Mouse (Mus musculus): ENCODE data around the gene Zfyve19.

Gene Zfyve19

DNA sequence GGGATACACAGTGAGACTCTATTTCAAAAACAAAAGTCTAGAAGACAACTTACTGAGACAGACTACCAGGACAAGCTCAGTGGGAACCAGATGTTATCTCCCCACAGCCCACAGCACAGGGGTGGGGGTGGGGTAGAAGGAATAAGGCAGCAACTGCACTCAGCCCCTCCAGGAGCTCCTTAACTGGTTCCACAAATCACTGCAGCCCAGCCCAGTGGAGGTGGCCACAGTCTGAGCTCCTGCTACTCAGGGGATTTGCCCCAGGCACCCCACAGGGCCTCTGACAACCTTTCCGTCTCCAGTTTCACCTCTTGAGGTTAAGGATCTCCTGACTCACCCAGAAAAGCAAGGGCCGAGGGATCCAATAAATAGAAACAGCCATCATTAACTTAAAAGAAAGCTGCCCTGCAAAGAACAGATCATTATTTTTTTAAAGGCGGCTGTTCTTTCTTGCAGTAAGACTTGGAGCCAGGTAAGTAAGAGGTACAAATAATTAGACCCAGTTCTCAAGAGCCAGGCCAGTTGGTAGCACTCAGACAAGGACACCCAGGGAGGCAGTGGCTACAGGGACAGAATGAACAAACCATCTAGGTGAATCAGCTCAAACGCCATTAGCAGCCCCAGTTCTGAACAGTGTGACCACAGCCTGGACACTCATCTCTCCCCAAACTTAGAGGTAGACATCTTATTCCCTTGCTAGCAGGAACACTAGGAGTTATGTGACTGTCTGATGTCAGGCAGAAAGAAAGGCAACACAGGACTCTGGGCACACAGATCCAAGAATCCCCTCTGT is 11.9 kb upstream of the Zfyve19 start:
- in situ Hi-C loops (cut with MboI, MseI), result no loop called here

DNA sequence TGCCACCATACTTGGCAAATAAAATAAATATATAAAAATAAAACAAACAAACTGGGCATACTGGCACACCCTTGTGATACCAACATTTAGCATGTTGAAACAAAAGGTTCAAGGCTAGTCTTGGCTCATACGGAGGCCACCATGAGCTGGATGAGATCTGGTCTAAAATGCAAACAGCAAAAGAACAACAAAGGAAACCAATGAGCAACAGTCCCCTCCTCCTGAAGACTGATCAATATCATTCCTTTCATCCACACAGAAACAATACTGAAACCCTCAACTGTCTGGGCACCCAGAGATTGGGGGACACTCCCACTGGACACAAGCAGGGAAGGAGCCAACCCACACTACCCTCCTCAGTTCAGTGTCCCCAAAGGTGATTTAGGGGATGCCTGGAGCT is 10.9 kb upstream of the Zfyve19 start:
- in situ Hi-C loops (cut with MboI, MseI), result no loop called here

DNA sequence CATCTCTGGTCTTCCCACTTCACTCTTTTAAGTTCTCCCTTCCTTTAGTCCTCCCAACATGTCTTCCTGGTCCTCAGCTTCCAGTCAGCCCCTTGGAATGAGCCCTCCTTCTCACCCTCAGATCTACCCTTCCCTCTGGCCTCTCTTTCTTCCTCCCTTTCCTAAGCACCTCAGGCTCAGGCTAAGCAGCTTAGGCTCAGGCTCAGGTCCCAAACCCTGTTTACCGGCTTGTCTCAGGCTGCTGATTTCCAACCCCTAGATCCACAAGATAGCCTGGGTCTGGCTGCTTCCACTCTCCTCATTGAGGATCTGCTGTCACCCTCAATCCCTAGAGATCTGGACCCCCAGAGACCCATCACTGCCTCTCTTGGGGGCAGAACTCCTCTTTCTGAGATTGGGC is 10.4 kb upstream of the Zfyve19 start:
- in situ Hi-C loops (cut with MboI, MseI), result no loop called here

DNA sequence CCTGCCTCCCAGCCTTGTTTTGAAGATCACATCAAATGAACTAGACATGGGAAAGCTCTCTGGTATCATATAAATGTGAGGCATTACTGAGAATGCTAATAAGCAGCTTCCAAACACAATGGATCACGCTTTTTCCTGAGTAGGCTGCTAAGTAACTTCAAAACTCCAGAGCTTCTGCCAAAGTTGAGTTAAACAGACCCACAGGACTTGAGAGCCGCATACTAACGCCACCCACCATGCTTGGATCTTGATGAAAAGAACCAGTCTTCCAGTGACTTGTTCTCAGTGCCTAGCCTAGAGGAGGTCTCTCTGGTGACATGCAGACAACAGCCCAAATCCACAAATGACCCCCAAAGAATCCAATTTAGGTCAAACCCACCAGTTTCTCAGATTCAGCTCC is 9.5 kb upstream of the Zfyve19 start:
- in situ Hi-C loops (cut with MboI, MseI), result no loop called here

DNA sequence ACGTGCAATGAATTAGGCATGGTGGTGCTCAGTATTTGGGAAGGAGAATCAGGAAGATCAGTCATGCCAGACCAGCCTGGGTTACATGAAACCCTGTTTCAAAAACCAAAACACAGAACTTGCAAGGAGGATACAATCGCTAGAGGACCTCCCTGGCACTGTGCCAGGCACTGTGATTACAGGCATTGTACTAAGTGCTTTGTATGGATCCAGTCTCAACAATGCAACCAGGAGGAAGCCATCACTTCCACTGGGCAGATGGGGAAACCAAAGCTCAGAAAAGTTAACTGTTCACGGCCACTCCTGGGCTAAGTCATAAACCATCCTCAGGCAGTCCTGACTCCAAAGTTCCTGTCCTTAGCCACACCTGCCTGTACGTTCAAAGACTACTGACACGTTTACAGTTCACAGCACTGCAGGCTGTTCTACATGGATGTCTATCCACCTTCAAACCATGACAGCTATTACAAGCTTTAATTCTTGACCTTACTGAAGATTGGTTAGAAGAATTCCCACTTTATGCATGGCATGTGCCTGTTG is 5.4 kb upstream of the Zfyve19 start:
- in situ Hi-C loops (cut with MboI, MseI), result loop anchor here (10.0 kb wide), 1 partner anchor 1208 kb away; no protein-coding TSS in a partner anchor

DNA sequence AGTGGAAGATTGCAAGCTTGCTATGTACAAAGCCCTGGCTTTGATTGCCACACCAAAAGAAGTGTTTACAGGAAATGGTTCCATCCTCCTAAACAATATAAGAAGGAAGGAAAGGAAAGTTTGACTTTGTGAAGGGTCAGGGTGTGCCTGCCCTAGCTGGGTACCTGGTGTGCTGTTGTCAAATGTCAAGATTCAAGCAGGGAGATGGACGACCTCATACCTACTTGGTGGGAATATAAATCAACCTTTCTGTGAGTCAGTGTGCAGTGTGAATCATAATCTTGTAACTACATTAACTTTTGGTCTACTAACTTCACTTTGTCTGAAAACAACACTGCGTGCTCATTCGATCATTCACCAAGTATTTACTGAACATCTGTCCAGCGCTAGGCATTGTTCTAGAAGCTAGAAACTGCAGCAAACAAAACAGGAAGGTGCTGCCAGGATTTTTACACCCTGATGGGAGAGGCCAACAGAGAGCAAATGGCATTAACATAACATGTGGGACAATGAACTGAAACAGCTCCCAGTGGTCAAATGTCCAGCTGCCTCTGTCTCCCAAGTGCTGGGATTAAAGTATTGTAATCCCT is 4.5 kb upstream of the Zfyve19 start:
- in situ Hi-C loops (cut with MboI, MseI), result loop anchor here (10.0 kb wide), 1 partner anchor 1209 kb away; no protein-coding TSS in a partner anchor

DNA sequence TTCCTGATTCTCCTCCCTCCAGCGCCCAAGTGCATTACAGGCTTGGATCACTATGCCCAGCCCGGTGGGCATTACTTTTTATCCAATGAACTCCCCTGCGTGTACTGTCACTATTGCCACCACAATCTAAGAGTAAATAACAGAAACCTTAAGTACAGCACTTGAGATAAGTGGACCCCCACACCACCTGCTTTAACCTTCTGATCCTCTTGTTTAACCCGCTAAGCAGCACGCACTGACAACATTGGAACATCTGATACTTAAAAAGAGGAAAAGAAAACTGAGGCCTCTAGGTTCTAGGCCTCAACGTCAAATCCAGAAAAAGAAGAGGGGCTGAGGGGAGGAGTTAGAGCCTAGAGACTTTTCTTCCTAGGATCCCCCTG is 465 bp upstream of the Zfyve19 start:
- in situ Hi-C loops (cut with MboI, MseI), result loop anchor here (10.0 kb wide), 1 partner anchor 1213 kb away; no protein-coding TSS in a partner anchor

DNA sequence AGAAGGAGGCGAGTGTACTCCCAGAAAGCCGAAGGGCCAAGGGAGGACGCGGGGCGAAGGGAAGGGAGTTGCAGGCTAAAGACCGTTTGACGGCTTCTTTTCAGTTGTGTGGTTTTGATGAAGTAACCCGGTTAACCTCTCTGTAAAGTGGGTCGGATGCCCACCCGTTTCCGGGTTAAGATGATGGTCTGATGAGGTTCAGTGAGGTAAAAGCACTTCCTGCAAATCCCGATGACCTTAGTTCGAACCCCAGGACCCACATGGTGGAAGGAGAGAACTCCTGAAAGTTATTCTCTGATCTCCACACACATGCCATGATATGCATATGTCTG is 725 bp downstream of the Zfyve19 start:
- in situ Hi-C loops (cut with MboI, MseI), result loop anchor here (10.0 kb wide), 1 partner anchor 1214 kb away; no protein-coding TSS in a partner anchor

DNA sequence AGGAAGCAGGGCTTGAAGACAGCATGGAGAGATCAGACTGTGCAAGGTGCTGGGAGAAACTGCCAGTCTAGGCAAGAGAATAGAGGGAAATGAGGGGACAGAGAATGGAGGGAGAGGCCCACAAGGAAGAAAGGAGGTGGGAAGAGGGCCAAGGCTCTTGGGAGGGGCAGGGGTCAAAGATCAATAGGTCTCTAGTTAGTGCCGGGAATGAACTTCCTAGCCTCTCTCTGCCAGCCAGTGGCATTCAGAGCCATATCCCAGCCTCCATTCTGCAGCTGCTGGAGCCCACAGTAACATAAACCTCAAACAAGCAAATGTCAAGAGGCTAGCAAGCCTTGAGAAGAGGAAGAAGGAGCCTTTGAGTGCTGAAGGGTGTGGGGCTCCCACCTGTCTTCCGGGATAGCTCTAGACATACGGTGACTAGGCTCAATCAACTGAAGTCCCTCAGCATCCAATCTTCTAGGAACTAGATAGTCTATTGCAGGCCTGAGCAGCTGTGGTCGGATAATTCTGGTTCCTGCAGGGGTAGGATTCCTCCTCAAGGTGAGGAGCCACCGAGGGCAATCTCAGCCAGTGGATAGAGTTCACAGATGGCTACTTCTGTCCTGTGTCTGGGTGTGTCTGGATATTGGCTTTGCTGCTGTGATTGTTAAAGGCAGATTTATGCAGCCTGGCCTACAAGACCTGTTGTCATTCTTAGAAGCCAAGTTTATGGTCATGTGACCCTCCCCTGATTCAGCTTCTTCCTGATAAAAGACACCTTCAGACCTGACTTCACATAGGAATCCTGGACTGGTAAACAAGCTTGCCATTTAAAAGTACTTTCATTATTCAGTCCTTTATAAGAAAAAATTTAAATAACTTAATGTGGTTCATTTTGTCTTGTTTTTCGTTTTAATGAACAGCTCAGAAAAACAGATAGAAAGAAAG is 21.6 kb downstream of the Zfyve19 start, which contains the start of gene Ppp1r14d:
Gene Ppp1r14d, minus strand, starts transcription at position 132 of the 930 bp plus-strand sequence.
- in situ Hi-C loops (cut with MboI, MseI), result loop anchor here (10.0 kb wide), 1 partner anchor 975 kb away; the partner anchor contains the start of gene Fsip1

DNA sequence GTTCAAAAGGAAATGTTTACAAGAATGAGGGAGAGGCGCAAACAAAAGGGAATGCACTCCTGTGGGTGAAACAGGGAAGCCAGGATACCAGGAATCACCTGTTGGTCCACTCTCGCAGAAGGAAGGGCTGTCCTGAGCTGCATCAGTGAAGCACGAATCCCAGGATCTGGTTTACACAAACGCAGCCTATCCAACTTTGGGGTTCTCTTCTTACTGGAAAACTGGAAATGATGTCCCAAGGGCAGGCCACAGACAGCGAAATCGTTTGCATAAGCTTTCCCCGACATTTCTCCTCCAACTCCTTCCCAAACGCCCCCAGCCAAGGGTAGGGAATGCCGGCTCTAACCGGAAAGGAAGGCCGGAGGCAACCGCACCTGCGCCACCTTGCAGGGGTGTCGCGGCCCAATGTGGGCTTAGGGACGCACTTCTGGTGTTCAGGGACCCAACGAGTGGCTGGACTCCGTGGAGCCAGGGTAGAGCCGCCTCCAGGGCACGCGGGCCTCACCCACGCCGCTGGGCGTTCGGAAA is 28.3 kb downstream of the Zfyve19 start:
- in situ Hi-C loops (cut with MboI, MseI), result loop anchor here (10.0 kb wide), 1 partner anchor 982 kb away; the partner anchor contains the start of gene Fsip1

DNA sequence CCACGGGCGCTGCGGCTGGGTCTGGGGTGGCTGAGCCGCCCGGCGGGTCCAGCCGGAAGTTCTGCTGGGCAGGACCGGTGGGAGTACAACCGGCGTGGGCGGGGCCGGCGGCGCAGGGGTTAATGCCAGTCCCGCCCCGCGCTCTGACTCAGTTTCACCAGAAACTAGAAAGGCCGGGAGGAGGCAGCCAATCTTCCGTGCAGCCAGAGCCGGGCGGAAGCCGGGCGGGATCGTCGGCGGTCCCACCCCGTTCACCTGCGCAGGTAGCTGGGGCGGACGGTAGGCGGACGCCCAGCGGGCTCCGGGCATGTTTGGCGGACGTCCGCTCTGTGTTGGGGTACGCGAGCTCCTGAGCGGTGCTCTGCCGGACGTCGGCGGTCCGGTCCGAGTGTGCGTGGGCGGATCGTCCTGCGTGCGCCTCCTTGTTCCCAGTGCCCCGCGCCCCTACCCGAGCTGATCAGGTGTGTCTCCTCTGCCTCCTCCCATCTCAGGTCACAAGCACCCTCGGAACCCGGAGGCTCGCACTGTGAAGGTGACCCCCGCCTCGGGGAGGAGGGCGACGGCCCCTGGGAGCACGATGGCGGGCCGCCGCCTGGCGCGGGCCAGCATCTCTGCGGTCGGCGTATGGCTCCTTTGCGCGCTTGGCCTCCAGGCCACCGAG is 28.9 kb downstream of the Zfyve19 start, which contains the start of gene Spint1:
Gene Spint1, plus strand, starts transcription at position 153 of the 661 bp plus-strand sequence.
- in situ Hi-C loops (cut with MboI, MseI), result loop anchor here (10.0 kb wide), 1 partner anchor 983 kb away; the partner anchor contains the start of gene Fsip1

DNA sequence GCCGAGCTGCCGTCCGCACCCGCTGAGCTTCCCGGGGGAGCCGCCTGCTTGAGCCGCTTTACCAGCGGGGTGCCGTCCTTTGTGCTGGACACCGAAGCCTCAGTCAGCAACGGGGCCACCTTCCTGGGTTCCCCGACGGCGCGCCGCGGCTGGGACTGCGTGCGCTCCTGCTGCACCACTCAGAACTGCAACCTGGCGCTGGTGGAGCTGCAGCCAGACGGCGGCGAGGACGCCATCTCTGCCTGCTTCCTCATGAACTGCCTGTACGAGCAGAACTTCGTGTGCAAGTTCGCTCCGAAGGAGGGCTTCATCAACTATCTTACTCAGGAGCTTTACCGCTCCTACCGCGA is 29.4 kb downstream of the Zfyve19 start:
- in situ Hi-C loops (cut with MboI, MseI), result loop anchor here (10.0 kb wide), 1 partner anchor 983 kb away; the partner anchor contains the start of gene Fsip1

DNA sequence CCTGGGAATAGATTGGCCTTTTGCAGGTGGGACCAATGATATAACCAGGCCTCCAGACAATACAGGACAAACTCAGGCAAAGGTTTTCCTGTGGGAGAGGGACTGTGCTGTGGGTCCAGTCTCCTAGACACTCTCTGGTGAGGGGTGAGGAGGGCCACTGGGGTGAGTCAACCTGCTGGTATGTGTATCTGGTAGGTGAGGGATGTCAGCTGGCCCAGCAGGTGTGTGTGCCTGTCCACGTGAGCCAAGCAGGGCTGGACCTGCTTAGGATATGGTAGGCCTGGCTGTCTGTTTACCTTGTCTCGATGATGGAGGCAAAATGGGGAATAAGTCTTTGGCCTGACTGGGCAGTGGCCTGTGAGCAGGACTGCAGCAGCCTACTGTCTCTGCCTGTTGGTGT is 30.3 kb downstream of the Zfyve19 start:
- in situ Hi-C loops (cut with MboI, MseI), result loop anchor here (10.0 kb wide), 1 partner anchor 984 kb away; the partner anchor contains the start of gene Fsip1

DNA sequence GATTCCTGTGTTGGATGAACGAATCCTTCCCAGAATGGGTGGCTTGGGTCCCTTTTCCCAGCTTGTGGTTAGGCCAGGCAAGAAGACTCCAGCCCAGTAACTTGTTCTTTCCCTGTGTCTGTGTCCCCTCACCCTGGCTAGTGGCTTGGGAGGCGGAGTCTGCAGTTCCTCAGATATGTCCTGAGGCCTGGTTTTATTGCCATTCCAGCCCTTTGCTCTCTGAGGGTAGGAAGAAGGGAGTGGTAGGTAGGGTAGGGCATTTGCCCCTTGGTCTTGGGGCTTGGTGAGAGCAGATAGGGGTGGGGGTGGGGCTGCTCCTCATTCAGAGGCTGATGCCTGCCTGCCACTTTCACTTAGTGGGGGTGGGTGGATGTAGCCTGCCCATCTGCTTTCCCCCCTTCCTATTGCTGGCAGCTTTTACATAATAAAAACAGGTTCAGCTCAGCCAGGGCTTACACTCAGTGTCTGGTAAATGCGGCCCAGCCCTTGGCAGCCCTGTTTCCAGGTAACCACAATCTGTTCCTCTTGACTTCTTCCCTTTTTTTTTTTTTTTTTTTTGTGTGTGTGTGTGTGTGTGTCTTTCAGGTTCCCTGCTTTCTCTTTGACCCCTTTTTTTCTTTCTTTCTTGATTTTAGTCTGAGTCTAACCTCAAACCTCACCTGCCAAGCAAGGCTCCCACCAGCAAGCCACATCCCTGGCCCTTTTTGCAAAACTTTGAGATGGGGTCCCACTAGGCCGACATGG is 31.8 kb downstream of the Zfyve19 start:
- in situ Hi-C loops (cut with MboI, MseI), result no loop called here

DNA sequence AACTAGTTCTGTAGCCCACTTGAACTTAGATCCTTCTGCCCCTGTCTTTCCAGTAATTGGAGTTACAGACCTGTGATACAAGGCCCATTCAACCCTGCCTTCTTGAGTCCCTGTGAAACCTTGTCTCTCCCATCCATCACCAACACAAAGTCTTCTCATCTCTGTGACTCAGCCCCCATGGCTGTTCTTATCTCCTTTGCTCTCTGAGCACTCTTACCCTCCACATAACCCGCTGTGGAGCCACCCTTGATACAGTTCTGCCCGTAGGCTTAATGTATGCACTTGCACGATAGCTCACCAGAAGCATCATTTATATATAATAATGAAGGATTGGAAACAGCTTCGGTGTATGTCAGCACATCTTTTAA is 32.4 kb downstream of the Zfyve19 start:
- in situ Hi-C loops (cut with MboI, MseI), result no loop called here

DNA sequence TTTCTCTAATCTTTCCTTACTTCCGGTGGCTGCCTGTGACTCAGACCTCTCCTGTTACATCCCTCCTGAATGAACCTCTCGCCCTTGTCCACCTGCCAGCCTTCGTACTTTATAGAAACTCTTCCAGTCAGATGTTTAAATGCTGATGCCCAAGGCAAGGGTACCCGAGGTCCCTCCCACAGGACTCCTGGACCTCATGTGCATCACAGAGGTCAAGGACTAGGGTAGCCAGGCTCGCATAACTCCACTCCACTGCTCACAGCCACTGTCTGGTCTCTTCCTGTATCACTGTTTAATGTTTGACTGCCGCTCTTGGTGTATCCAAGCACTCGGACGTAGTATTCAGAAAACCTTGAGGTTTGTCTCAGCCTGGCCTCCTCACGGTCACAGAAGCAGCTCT is 34.1 kb downstream of the Zfyve19 start:
- in situ Hi-C loops (cut with MboI, MseI), result no loop called here

DNA sequence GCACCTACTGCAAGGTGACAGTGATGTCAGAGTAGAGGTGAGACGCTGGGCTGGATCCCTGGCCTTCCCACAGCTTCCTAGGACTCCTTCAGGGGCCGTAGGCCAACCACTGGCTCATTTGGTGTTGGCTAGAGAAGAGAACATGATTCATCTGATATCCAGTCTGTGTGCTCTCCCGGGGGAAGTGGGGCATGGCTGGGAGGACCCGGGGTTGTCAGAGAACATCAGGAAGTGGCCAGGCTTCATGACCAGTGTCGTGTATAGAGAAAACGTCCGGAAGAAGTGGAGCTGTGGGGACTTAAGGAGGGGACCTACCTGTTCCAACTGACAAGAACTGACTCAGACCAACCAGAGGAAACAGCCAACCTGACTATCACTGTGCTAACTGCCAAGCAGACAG is 36.8 kb downstream of the Zfyve19 start:
- in situ Hi-C loops (cut with MboI, MseI), result no loop called here

DNA sequence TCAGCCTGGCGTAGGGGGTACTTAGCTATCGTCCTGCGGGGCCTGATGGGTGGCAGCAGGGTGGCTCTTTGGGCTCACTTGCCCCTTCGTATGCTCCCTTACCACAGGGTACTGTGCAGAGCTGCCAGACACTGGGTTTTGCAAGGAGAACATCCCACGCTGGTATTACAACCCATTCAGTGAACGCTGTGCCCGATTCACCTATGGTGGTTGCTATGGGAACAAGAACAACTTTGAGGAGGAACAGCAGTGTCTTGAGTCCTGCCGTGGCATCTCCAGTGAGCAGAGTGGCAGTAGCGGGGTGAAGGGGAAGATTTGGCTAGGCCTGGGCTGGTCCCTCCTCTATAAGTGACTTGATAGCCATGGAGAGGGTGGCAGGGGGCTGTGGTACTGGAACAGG is 39.5 kb downstream of the Zfyve19 start:
- in situ Hi-C loops (cut with MboI, MseI), result no loop called here

DNA sequence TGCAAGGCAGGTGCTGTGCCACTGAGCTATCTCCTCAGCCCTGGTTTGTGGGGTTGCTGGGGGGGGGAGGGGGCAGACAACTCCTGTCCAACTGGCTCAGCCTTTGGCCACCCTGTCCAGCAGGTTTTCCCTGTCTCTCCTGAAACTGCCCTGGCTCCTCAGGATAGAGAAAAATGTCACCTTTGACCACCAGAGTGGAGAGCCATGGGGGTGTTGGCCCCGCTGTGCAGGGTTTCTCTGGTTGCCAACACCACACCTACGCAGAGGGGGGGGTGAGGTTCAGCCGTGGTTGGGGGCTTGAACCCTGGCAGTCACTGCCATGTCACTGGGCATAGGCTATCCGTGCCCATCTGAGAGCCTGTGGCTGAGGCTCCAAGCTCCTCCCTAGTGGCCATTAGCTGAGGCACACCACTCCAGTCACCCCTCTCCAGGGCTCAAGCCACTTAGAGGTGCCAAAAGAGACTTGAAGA is 41.2 kb downstream of the Zfyve19 start:
- in situ Hi-C loops (cut with MboI, MseI), result no loop called here

DNA sequence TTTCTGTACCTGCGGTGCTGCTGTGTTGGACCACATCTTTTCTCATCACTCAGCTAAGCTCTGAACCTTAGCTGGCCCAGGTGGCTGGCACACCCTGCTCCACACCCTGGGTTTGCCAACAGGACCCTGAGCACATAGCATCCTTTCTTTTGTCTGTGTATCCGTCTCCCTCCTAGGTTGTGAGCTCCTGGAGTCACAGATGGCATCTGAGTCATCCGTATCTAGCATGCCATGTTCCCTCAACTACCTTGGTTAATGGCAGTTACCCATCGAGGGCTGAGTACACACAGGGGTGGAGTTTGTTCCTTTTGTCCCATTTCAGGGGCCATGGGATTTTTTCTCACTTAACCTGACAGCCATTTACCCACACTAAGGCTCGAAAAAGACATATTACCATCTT is 42.0 kb downstream of the Zfyve19 start:
- in situ Hi-C loops (cut with MboI, MseI), result no loop called here

Data from T-helper 1 cell (primary cell).